Mouse (Mus musculus) embryonic fibroblast, embryonic 13.5 days (primary cell): ENCODE measurements around the gene Gnas. TPM values are rescaled to one million over a fixed set of nuclear protein-coding genes. Genes with fewer than 3 reads are reported as not detected.
A peak's percentile ranks its signal among the peaks of the same experiment; 100 is the strongest.

Source experiments
- H3K27ac ChIP-seq: 2 replicates; pipeline ENCODE4 v1.5.1; 2012; ENCODE audit warnings: low read length, control low read depth, inconsistent platforms; ENCODE audit not compliant: insufficient read depth
- H3K4me1 ChIP-seq: 2 replicates; pipeline ENCODE4 v1.6.1; 2011; ENCODE audit warnings: low read length; ENCODE audit not compliant: control insufficient read depth, insufficient read depth
- H3K4me3 ChIP-seq: 2 replicates; pipeline ENCODE4 v1.5.1; 2011; ENCODE audit warnings: mild to moderate bottlenecking, control low read depth, low read length; ENCODE audit not compliant: insufficient read depth
- CTCF ChIP-seq: IDR thresholded peaks from 2 replicates; pipeline ENCODE4 v1.5.1; 2011; ENCODE audit warnings: mild to moderate bottlenecking, control low read depth, low read length, moderate library complexity, borderline replicate concordance; ENCODE audit not compliant: insufficient read depth
- POLR2A ChIP-seq: IDR thresholded peaks from 2 replicates; pipeline ENCODE4 v1.6.1; 2011; ENCODE audit warnings: low read depth, mild to moderate bottlenecking, control low read depth, low read length, moderate library complexity
- polyA plus RNA-seq: library from polyadenylated mRNA; stranded (reverse); fragments of >200 nt; gene quantifications from 2 replicates; pipeline ENCODE4 v1.2.4, GENCODE M21; 2011; ENCODE audit warnings: low read depth; ENCODE audit not compliant: missing spikeins, insufficient read length

Gene Gnas
- polyA plus RNA-seq: 1,063 and 1,076 TPM in 2 replicates

DNA sequence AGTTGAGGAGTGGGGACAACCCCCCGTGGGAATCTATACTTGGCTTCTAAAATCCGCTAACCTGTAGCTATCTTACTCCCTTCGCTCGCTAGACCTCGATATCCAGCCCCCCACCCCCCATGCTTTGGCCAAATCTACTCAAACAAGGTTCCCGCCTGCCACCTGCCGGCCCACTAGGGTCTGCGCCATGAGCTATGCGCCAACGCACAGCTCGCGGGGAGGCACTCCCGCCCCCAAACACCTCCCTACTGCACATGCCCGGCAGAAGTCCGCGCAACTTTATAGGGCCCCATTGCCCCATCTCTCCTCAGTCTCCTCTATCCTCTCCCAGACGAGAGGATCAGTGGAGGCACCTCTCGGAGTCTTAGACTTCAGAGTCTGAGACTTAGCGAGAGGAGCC is at the start of gene Gnas:
Gene Gnas (plus strand): TSS at position 310 of the 400 bp plus-strand sequence.
- TF ChIP-seq CTCF: peak; percentile 49; the same call in 1 of the 2 replicates
- no peak for TF ChIP-seq POLR2A
- Histone ChIP-seq H3K4me3 (peak within 1 kb of the TSS; percentile 7; the same call in 1 of the 2 replicates), H3K4me1 (no peaks in the 10 kb centered on the region), H3K27ac (no peak within 1 kb of the TSS)

DNA sequence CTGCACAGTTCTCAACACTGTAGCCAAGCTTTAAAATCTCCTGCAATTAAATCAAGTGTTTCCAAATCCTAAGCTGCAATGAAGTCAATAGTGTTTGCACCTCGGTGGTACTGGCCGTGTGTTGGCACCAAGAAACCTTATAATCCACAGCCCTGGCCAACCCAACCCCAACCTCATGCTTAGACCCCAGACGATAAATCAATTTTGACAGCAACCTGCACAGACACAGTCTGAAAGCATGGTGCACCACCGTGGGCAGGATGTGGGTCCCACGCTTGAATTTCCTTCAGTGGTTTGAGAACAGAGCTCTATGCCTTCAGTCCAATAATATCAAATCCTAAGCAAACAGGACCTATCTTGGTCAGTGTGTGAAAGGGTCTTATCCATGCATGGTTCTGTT is 41.7 kb upstream of the Gnas start:
- H3K4me1 ChIP-seq: no peaks in the 10 kb centered on the region
- TF ChIP-seq CTCF (no peak), POLR2A (no peak)
- H3K4me3 ChIP-seq: no peak overlapping the region
- H3K27ac ChIP-seq: no peak overlapping the region

DNA sequence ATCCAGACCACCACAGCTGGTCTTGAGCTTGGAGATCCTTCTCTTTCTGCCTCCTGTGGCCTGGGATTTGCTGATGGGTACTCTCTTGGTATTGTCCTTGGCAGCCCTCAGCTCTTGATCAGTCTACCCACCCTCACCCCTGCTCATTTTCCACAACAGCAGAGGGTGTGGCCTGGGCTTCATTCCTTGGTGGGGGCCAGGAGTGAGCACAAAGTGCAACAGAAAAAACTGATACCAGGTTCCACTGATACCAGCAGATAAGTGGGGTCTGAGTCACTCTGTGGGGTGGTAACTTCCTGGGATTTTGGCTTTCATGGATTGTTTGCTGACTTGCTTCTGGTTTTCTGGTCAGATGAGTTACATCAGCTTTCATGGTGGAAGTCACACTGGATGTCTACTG is 32.2 kb upstream of the Gnas start:
- Histone ChIP-seq H3K4me3 (no peak overlapping the region), H3K27ac (no peak overlapping the region), H3K4me1 (no peaks in the 10 kb centered on the region)
- TF ChIP-seq CTCF: no peak
- TF ChIP-seq POLR2A: no peak

DNA sequence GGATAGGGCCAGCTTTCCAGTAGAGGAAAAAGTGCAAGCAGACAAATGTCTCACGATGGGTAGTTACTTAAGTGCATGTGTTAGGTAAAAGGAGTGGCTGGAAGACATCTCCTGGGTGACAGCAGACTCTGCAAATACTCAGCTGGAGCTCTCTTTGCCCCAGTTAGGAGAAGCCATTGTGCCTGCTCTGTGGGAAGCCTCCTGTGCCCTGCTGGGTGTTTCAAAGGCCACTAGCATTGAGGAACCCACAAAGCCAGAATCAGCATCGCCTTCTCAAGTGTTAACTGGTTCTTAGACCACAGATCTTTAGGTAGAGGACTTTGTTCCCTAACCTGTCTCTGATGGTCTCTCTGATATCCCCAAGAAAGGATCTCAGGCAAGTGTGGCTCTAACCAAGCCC is 26.8 kb upstream of the Gnas start:
- Histone ChIP-seq H3K4me1 (no peaks in the 10 kb centered on the region), H3K4me3 (no peak overlapping the region), H3K27ac (no peak overlapping the region)
- TF ChIP-seq POLR2A (no peak), CTCF (no peak)

DNA sequence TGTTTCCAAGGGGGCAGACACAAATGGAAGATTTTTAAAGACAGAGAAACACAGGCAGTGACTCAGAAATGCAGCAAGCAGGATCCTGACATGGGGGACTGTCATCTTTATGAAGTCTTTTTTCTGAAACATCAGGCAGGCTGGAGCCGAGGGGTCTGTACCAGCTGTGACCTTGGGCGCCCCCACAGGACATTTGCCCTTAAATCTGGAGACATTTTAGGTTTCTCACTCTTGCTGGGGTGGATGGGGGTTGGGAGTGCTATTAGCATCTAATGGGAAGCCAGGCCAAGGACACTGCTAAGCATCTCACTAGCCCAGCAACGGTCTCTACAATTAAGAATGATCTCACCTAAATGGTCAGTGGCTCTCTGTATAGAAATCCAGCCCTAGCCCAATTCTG is 24.1 kb upstream of the Gnas start:
- H3K4me3 ChIP-seq: no peak overlapping the region
- H3K27ac ChIP-seq: no peak overlapping the region
- TF ChIP-seq CTCF (no peak), POLR2A (no peak)
- no peaks in the 10 kb centered on the region for H3K4me1 ChIP-seq

DNA sequence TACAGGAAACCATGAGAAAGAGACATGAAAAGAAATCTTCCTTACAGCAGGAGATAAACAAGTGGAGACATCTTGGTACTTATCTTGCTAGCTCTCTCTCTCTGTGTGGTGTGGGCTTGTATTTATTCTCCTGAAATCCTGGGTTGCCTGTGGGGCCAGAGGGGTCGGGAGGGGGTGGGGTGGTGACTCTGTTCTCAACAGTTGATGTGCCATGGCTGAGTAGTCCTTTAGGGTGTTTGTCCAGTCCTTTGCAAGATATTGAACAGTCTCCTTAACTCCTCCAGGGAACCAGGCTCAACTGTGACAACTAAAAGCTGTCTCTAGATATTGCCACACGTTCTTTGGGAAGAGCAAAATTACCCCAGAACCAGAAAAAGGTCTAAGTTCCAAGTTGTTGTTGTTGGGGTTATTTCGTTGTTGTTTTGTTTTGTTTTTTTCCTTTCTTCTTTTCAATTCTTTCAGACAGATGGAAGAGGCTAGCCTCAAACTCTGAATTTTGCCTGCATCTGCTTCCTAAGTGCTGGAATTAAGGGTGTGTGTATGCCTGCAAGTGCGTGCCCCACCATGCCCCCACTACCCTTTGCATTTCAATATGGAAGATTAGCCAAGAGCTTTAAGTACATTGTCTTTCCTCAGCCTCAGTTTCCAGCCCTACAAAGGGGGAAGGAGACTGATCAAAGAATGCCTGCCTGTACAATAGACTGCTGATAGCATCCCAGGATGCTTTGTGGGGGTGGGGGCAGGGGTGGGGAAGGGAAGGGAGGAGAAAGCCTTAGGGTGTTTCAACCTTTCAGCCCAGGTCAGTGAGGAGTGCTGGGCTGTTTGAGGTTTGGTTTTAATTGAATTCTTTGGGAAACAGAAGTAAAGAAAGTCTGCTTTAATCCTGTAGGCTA is 23.0 kb upstream of the Gnas start:
- H3K27ac ChIP-seq: no peak overlapping the region
- no peak overlapping the region for H3K4me3 ChIP-seq
- H3K4me1 ChIP-seq: no peaks in the 10 kb centered on the region
- no peak for TF ChIP-seq CTCF
- no peak for TF ChIP-seq POLR2A

DNA sequence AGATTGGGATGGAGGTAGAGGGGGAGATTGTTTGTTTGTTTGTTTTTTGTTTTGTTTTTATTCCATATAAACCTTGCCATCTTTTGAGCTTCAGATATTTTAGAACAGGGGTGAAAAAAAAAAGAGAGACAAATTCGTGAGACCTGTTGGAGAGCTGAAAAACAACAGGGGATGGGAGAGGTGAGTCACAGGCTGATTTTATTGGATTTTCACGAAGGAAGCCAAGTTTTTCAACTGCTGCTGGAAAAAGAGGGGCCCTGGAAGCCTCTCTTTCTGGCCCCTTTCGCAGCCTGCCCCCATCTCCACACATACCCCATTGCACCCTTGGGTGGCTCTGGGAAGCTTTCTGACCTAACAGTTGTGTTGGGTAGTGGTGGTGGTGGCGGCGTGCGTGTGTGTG is 22.3 kb upstream of the Gnas start:
- no peak overlapping the region for H3K27ac ChIP-seq
- TF ChIP-seq POLR2A: no peak
- TF ChIP-seq CTCF: no peak
- no peak overlapping the region for H3K4me3 ChIP-seq
- no peaks in the 10 kb centered on the region for H3K4me1 ChIP-seq

DNA sequence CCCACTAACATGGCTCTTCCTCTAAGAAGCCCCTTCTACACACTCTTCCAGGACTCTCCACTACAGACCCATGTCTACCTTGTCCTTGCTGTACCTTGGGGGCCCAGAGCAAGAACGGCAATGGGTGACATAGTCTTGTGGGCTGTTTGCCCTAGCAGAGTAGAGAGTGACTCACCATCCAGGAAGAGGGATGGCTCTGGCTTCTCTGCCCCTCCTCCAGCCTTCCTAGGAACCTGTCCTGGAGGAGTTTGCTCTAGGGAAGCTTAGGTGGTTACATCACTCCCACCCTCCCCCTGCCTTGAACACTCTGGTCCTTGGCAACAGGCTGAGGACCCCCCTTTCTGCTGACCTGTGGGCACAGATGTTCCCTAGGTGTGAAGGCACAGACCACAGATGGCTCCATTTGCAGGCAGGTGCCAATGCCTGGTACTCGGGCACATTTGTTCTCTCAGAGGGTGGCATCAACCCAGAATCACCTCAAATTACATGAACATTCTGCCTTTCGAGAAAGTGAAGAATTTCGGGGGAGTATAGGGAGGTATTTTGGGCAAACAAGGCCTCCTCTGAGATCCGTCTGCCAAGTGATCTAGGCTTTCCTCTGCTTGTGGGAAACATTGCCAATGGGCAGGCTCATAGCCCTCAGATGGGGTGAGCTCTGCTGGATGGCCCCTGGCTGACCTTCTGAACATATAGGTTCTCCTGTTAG is 20.9 kb upstream of the Gnas start:
- Histone ChIP-seq H3K4me3 (no peak overlapping the region), H3K4me1 (no peaks in the 10 kb centered on the region), H3K27ac (no peak overlapping the region)
- no peak for TF ChIP-seq POLR2A
- TF ChIP-seq CTCF: no peak

DNA sequence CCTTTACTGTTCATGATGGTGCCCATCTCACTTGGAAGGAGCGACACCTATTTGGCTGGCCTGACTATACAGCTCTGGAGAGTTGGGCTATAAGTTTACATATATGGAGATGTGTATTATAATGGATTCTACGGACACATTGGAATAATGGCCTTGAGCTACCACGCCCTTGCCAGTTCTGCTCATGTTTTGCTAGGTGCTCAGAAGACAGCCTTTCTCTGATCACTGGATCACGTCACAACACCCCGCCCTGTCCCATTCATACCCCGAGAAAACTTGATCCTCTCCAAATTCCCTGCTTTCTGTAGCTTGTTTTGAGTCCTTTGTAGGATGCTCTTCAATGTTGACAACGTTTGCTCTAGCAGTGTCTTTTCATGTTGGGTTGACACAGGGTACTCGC is 19.9 kb upstream of the Gnas start:
- no peak overlapping the region for H3K4me3 ChIP-seq
- H3K27ac ChIP-seq: no peak overlapping the region
- no peaks in the 10 kb centered on the region for H3K4me1 ChIP-seq
- TF ChIP-seq POLR2A: no peak
- no peak for TF ChIP-seq CTCF

DNA sequence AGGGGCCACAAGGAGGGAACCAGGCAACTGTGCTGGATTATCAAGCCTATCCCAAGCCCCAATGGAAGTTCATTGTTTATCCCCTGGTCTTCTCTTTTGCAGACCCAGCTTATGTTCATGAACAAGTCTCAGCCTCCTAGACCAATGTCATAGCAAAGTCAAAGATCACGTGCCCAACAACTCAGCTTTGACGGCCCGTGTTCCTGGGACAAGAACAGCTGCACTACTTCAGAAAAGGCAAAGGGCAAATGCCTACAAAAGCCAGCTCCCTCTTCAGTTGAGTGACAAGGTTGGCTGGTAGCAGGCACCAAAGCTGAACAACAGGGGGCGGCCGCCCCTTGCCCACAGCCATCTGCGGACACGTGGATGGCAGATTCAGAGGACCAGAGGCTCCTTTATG is 13.7 kb upstream of the Gnas start:
- TF ChIP-seq POLR2A: no peak
- TF ChIP-seq CTCF: no peak
- no peak overlapping the region for H3K4me3 ChIP-seq
- H3K27ac ChIP-seq: no peak overlapping the region
- H3K4me1 ChIP-seq: no peaks in the 10 kb centered on the region; the same call in 1 of the 2 replicates
